Mouse (Mus musculus) liver, embryonic 14.5 days (tissue): ENCODE measurements around the gene Ednra. TPM values are rescaled to one million over a fixed set of nuclear protein-coding genes. Genes with fewer than 3 reads are reported as not detected.

Experiments
- ATAC-seq: fragments of 200-750 bp; cut with Nextera tagmentation; 2 replicates; pipeline ENCODE4 v1.8.0; 2017; ENCODE audit warnings: moderate number of reproducible peaks, mild to moderate bottlenecking, moderate library complexity; ENCODE audit not compliant: insufficient read depth
- DNase-seq, 3 experiments: peaks; one replicate each; pipeline ENCODE4 v3.0.0-alpha.2; 2012 to 2013; ENCODE audit warnings: low read depth in 3 of 3, low spot score in 3 of 3
- H3K27ac ChIP-seq: fragments of 300-500 bp; sonication (generic); 2 replicates; pipeline ENCODE4 v1.5.1; 2014; ENCODE audit warnings: moderate library complexity, mild to moderate bottlenecking, control low read depth, inconsistent platforms
- H3K27me3 ChIP-seq: fragments of 300-500 bp; sonication (generic); 2 replicates; pipeline ENCODE4 v1.6.1; 2014; ENCODE audit warnings: mild to moderate bottlenecking, low read length, moderate library complexity; ENCODE audit not compliant: control insufficient read depth, insufficient read depth
- H3K36me3 ChIP-seq: fragments of 300-500 bp; sonication (generic); replicated peaks from 2 replicates; pipeline ENCODE4 v1.6.1; 2014; ENCODE audit warnings: low read depth; ENCODE audit not compliant: control insufficient read depth, insufficient read depth
- H3K4me1 ChIP-seq, 2 experiments: fragments of 200-500 bp in 1 of 2; fragments of 300-500 bp in 1 of 2; sonication (generic) in 1 of 2; replicated peaks; 2 replicates each; pipeline ENCODE4 v1.6.1; 2012 to 2014; ENCODE audit warnings: antibody characterized with exemption in 1 of 2, inconsistent platforms in 1 of 2, low read length in 1 of 2; ENCODE audit not compliant: control insufficient read depth in 2 of 2, insufficient read depth in 2 of 2
- H3K4me2 ChIP-seq: fragments of 300-500 bp; sonication (generic); 2 replicates; pipeline ENCODE4 v1.6.1; 2014; ENCODE audit warnings: low read depth, mild to moderate bottlenecking, control low read depth, moderate library complexity
- H3K4me3 ChIP-seq, 2 experiments: fragments of 200-500 bp in 1 of 2; fragments of 300-500 bp in 1 of 2; sonication (generic) in 1 of 2; 2 replicates each; pipeline ENCODE4 v1.5.1; 2012 to 2014; ENCODE audit warnings: low read depth in 2 of 2, low read length in 2 of 2, mild to moderate bottlenecking in 2 of 2, control low read depth in 1 of 2, inconsistent platforms in 1 of 2, moderate library complexity in 1 of 2; ENCODE audit not compliant: insufficient read depth in 1 of 2
- H3K9ac ChIP-seq: fragments of 300-500 bp; sonication (generic); replicated peaks from 2 replicates; pipeline ENCODE4 v1.6.1; 2014; ENCODE audit warnings: mild to moderate bottlenecking, control low read depth, moderate library complexity
- H3K9me3 ChIP-seq: fragments of 300-500 bp; sonication (generic); 2 replicates; pipeline ENCODE4 v1.6.1; 2016; ENCODE audit warnings: low read length, mixed read lengths; ENCODE audit not compliant: control insufficient read depth
- CTCF ChIP-seq: IDR thresholded peaks from 2 replicates; pipeline ENCODE4 v1.5.1; 2016; ENCODE audit warnings: antibody characterized with exemption, low read depth, control low read depth
- EP300 ChIP-seq: IDR thresholded peaks from 2 replicates; pipeline ENCODE4 v1.6.1; 2016; ENCODE audit warnings: antibody characterized with exemption, low read depth
- WGBS: fragments of 180-500 bp; shearing (Covaris S2); extraction: QIAGEN DNeasy Blood & Tissue Kit; methylation state at CpG from one replicate; pipeline ENCODE4 v1.1.7; 2014; ENCODE audit not compliant: insufficient replicate concordance; 5-methylcytosine and 5-hydroxymethylcytosine counted together
- polyA plus RNA-seq, 2 experiments: library from polyadenylated mRNA; depleted of rRNA in 1 of 2; stranded (reverse) in 1 of 2; unstranded in 1 of 2; fragments of >200 nt; fragmentation: Nextera tagmentation in 1 of 2; extraction: Ambion mirVana in 1 of 2; gene quantifications; 2 replicates each; pipeline versions ENCODE4 v1.2.1 to v1.2.3; 2012 to 2014

Ednra gene
- polyA plus RNA-seq, 2 experiments: 2.1 to 2.8 TPM

DNA sequence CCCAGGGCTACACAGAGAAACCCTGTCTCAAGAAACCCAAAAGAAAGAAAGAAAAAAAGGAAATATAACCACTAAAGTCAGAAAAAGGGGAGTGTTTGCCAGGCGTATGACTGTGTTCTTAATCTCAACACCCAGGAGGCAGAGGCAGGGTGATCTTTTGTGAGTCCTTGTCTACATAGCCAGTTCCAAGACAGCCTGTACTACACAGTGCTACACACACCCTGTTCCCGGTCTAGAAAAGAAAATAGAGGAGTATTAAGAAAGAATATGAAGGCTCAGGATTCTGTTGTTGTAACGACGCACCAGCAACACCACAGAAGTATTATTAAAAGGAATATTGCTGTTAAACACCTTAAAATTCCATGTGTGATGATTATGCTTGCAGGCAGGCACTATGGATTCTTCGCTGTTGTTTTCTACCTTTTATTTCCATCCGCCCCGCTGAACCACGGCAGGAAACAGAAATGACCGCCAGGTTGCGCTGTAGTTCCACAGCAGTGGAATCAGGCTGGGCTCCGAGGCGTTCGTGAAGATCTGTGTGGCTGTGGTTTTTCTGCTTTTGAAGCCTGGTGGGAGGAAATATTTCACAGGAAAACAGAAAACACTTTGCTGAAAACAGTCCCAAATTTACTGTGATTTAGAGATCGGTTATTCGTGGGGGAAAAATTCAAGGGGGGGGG is 94.3 kb downstream of the Ednra start:
- peak; percentile 13 to 31 (median 20) for DNase-seq
- H3K36me3 ChIP-seq: no peaks in the 10 kb centered on the region
- no peak for ATAC-seq
- no peak overlapping the region for H3K4me3 ChIP-seq
- no peaks in the 10 kb centered on the region for H3K4me1 ChIP-seq
- H3K27ac ChIP-seq: no peak overlapping the region
- TF ChIP-seq CTCF (peak; percentile 90), EP300 (no peak)
- H3K9me3 ChIP-seq: no peaks in the 10 kb centered on the region
- H3K4me2 ChIP-seq: no peak overlapping the region
- 13% methylated on average over 15 of the region's 15 CpGs for WGBS
- H3K27me3 ChIP-seq: no peaks in the 10 kb centered on the region
- no peak overlapping the region for H3K9ac ChIP-seq

DNA sequence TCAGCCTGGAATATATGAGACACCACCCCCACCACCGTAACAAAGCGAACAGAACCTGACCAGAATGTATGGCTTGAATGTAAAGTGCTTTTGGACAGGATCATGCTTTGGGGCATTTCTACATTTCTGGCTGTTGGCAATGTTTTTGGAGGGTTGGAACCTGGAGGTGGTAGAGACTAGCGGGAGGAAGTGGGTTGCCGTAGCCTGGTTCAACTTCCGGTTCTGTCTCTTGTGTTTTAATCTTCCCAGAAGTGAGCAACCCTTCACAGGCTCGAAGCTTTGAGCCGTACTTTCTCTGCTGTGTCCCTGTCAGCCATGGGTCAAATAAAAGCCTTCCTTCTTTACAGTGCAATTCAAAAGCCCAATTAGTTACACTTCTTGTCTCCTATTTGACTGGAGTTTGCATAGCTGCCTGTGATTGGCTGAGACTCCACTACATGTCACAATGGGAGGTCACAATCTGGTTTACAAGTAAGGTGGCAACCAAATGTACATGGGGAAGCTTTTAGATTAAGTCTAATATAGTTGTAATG is 100.5 kb downstream of the Ednra start:
- Histone ChIP-seq H3K4me3 (no peak overlapping the region), H3K9ac (no peak overlapping the region)
- TF ChIP-seq EP300 (no peak), CTCF (no peak)

GRCm38 (mm10) chr8:77617916-77618315 is 106.3 kb downstream of the Ednra start:
- Histone ChIP-seq H3K9ac (no peak overlapping the region), H3K36me3 (no peaks in the 10 kb centered on the region), H3K4me1 (no peaks in the 10 kb centered on the region), H3K4me3 (no peak overlapping the region), H3K27ac (no peak overlapping the region), H3K4me2 (no peak overlapping the region), H3K9me3 (no peaks in the 10 kb centered on the region), H3K27me3 (no peaks in the 10 kb centered on the region)
- ATAC-seq (no peak), DNase-seq (no peak)
- WGBS: 40% methylated on average over 2 of the region's 2 CpGs
- no peak for TF ChIP-seq EP300
- peak; percentile 39 for TF ChIP-seq CTCF

More for the DNA sequence above, 100.5 kb downstream of the Ednra start:
- Histone ChIP-seq H3K27me3 (no peaks in the 10 kb centered on the region), H3K27ac (no peak overlapping the region), H3K36me3 (no peaks in the 10 kb centered on the region), H3K9me3 (no peaks in the 10 kb centered on the region), H3K4me1 (no peaks in the 10 kb centered on the region), H3K4me2 (no peak overlapping the region)
- DNase-seq (no peak), ATAC-seq (no peak)
- WGBS: 61% methylated on average over 7 of the region's 7 CpGs

Other genes with a start within 250 kb of the Ednra start
- 3.1 and 4.6 TPM in 2 replicates for gene Arhgap10, start 206.5 kb downstream of the Ednra start, polyA plus RNA-seq (2012; rRNA removed)
- gene Arhgap10, start 206.5 kb downstream of the Ednra start, polyA plus RNA-seq (2014; fragmentation: Nextera tagmentation; extraction: Ambion mirVana): 4.6 and 6.1 TPM in 2 replicates
- 3.2 and 4.7 TPM in 2 replicates for gene Prmt9, start 175.1 kb downstream of the Ednra start, polyA plus RNA-seq (2012; rRNA removed)
- gene Prmt9, start 175.1 kb downstream of the Ednra start, polyA plus RNA-seq (2014; fragmentation: Nextera tagmentation; extraction: Ambion mirVana): 8.1 and 10.0 TPM in 2 replicates
- 1.9 and 3.3 TPM in 2 replicates for gene Tmem184c, start 113.8 kb downstream of the Ednra start, polyA plus RNA-seq (2012; rRNA removed)
- 3.7 and 4.6 TPM in 2 replicates for gene Tmem184c, start 113.8 kb downstream of the Ednra start, polyA plus RNA-seq (2014; fragmentation: Nextera tagmentation; extraction: Ambion mirVana)